Mouse (Mus musculus) kidney, embryonic 14.5 days (tissue): ENCODE measurements around the gene Nedd9. TPM values are rescaled to one million over a fixed set of nuclear protein-coding genes. Genes with fewer than 3 reads are reported as not detected.

Experiments used
- ATAC-seq: fragments of 200-750 bp; cut with Nextera tagmentation; 2 replicates; pipeline ENCODE4 v1.8.0; 2017; ENCODE audit warnings: moderate number of reproducible peaks, mild to moderate bottlenecking, moderate TSS enrichment, moderate library complexity; ENCODE audit not compliant: low FRiP score, low TSS enrichment
- H3K27ac ChIP-seq: fragments of 300-500 bp; sonication (generic); 2 replicates; pipeline ENCODE4 v1.5.1; 2014; ENCODE audit warnings: low read depth, mild to moderate bottlenecking, low read length, moderate library complexity, mixed read lengths
- H3K27me3 ChIP-seq: fragments of 300-500 bp; sonication (generic); 2 replicates; pipeline ENCODE4 v1.6.1; 2014; ENCODE audit warnings: mild to moderate bottlenecking, low read length; ENCODE audit not compliant: control insufficient read depth, insufficient read depth
- H3K36me3 ChIP-seq: fragments of 300-500 bp; sonication (generic); 2 replicates; pipeline ENCODE4 v1.6.1; 2014; ENCODE audit warnings: low read length, mixed read lengths; ENCODE audit not compliant: control insufficient read depth, insufficient read depth
- H3K4me1 ChIP-seq: fragments of 300-500 bp; sonication (generic); 2 replicates; pipeline ENCODE4 v1.6.1; 2014; ENCODE audit warnings: low read length, mixed read lengths; ENCODE audit not compliant: control insufficient read depth, insufficient read depth
- H3K4me2 ChIP-seq: fragments of 300-500 bp; sonication (generic); replicated peaks from 2 replicates; pipeline ENCODE4 v1.6.1; 2014; ENCODE audit warnings: low read depth, mild to moderate bottlenecking, low read length
- H3K4me3 ChIP-seq: fragments of 300-500 bp; sonication (generic); 2 replicates; pipeline ENCODE4 v1.5.1; 2014; ENCODE audit warnings: mild to moderate bottlenecking, low read length
- H3K9ac ChIP-seq: fragments of 300-500 bp; sonication (generic); 2 replicates; pipeline ENCODE4 v1.6.1; 2014; ENCODE audit warnings: low read depth, mild to moderate bottlenecking, low read length, moderate library complexity
- H3K9me3 ChIP-seq: fragments of 300-500 bp; sonication (generic); 2 replicates; pipeline ENCODE4 v1.6.1; 2016; ENCODE audit warnings: low read length; ENCODE audit not compliant: control insufficient read depth
- WGBS: fragments of 180-500 bp; shearing (Covaris S2); extraction: QIAGEN DNeasy Blood & Tissue Kit; methylation state at CpG from one replicate; pipeline ENCODE4 v1.1.7; 2014; 5-methylcytosine and 5-hydroxymethylcytosine counted together
- polyA plus RNA-seq: library from polyadenylated mRNA; unstranded; fragments of >200 nt; fragmentation: Nextera tagmentation; extraction: Ambion mirVana; gene quantifications from 2 replicates; pipeline ENCODE4 v1.2.1, GENCODE M21; 2014

Gene Nedd9
- polyA plus RNA-seq, 1 experiment from 2014 or later = 24.9 TPM

DNA sequence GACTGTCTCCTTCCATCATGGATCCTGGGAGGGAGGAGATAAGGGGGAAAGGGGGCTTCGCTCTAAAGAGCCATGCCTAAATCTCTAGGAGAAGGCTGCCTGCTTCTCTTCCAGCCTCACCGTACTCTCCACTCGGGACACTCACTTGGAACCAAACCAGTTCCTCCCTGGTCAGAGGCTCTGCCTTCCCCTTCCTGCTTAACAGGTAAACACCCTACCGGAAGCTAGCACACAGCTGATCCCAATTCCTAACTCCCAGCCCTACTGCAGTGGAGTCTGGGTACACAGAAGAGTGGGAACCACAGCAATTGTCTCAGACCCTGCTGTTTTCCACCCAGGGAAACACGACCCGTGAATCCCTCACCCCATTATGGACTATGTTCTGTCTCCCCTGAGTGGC, 191.3 kb downstream of the Nedd9 start:
- no peak for ATAC-seq
- H3K9me3 ChIP-seq = no peaks in the 10 kb centered on the region
- no peak overlapping the region for H3K27ac ChIP-seq
- no peaks in the 10 kb centered on the region for H3K27me3 ChIP-seq
- no peaks in the 10 kb centered on the region for H3K36me3 ChIP-seq
- H3K9ac ChIP-seq = no peak overlapping the region
- H3K4me2 ChIP-seq = no peak overlapping the region
- no peak overlapping the region for H3K4me3 ChIP-seq
- 0 out of 2 replicates have a peak, but pooled peaks cover 2% of the 10 kb centered on the region for H3K4me1 ChIP-seq
- 68% methylated on average over 6 of the region's 6 CpGs for WGBS

GRCm38 (mm10) chr13:41293595-41293994, 193.6 kb downstream of the Nedd9 start:
- H3K4me1 ChIP-seq = 0 out of 2 replicates have a peak, but pooled peaks cover 2% of the 10 kb centered on the region
- no peaks in the 10 kb centered on the region for H3K36me3 ChIP-seq
- no peak overlapping the region for H3K9ac ChIP-seq
- ATAC-seq = no peak
- H3K27ac ChIP-seq = no peak overlapping the region
- no peak overlapping the region for H3K4me3 ChIP-seq
- H3K9me3 ChIP-seq = no peaks in the 10 kb centered on the region
- no peaks in the 10 kb centered on the region for H3K27me3 ChIP-seq
- no peak overlapping the region for H3K4me2 ChIP-seq
- WGBS = 46% methylated on average over 5 of the region's 5 CpGs

GRCm38 (mm10) chr13:41291466-41291974, 195.6 kb downstream of the Nedd9 start:
- H3K9ac ChIP-seq = no peak overlapping the region
- WGBS = 85% methylated on average over 4 of the region's 4 CpGs
- no peak for ATAC-seq
- H3K4me2 ChIP-seq = no peak overlapping the region
- H3K36me3 ChIP-seq = no peaks in the 10 kb centered on the region
- 0 out of 2 replicates have a peak, but pooled peaks cover 2% of the 10 kb centered on the region for H3K4me1 ChIP-seq
- no peaks in the 10 kb centered on the region for H3K9me3 ChIP-seq
- H3K27ac ChIP-seq = no peak overlapping the region
- no peaks in the 10 kb centered on the region for H3K27me3 ChIP-seq
- no peak overlapping the region for H3K4me3 ChIP-seq

DNA sequence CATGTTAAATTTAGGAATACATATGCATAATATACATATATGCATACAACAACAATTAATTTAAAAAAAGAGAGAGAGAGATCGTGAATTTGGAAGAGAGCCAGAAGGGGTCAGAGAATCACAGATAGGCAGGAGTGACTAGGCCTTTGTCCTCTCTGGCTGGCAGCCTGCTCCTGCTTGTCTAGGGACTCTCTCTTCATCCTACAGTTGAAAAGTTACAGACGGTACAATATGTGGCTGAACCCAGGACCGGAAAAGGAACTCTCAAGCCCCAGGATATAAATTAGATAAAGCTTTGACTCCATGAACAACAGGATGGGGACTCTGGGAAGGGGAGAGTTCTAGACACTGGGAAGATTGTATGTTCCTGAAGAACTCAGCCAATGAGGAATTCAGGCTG, 200.9 kb downstream of the Nedd9 start:
- no peaks in the 10 kb centered on the region for H3K27me3 ChIP-seq
- no peaks in the 10 kb centered on the region for H3K4me1 ChIP-seq
- H3K36me3 ChIP-seq = no peaks in the 10 kb centered on the region
- H3K9me3 ChIP-seq = no peaks in the 10 kb centered on the region
- no peak overlapping the region for H3K4me2 ChIP-seq
- H3K9ac ChIP-seq = no peak overlapping the region
- H3K27ac ChIP-seq = no peak overlapping the region
- 69% methylated on average over 3 of the region's 3 CpGs for WGBS
- H3K4me3 ChIP-seq = no peak overlapping the region
- no peak for ATAC-seq

DNA sequence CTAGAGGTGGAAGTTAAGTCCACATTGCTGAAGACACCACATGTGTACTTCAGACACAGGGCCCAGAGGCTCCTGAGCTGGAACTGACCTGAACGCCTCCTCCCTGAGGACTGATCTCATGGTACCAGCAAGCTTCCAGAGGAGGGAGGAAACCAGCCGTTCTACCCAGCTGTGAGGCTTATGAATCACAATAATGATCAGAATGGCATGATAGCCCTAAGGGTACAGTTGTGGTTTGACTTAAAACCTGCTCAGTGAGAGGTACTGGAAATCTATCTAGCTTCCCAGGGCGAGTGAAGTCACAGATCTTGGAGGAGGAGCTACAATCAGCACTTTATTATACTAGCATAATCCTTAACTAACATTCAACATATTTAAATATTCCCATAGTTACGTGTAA, 201.7 kb downstream of the Nedd9 start:
- WGBS = 73% methylated on average over 4 of the region's 4 CpGs
- no peak overlapping the region for H3K4me3 ChIP-seq
- H3K27me3 ChIP-seq = no peaks in the 10 kb centered on the region
- H3K9me3 ChIP-seq = no peaks in the 10 kb centered on the region
- no peak for ATAC-seq
- no peaks in the 10 kb centered on the region for H3K36me3 ChIP-seq
- H3K27ac ChIP-seq = no peak overlapping the region
- no peak overlapping the region for H3K4me2 ChIP-seq
- H3K9ac ChIP-seq = no peak overlapping the region
- H3K4me1 ChIP-seq = no peaks in the 10 kb centered on the region

GRCm38 (mm10) chr13:41283256-41283655, 203.9 kb downstream of the Nedd9 start:
- Histone ChIP-seq H3K9me3 (no peaks in the 10 kb centered on the region), H3K4me3 (no peak overlapping the region), H3K27ac (no peak overlapping the region), H3K4me1 (no peaks in the 10 kb centered on the region), H3K4me2 (no peak overlapping the region), H3K27me3 (no peaks in the 10 kb centered on the region), H3K9ac (no peak overlapping the region), H3K36me3 (no peaks in the 10 kb centered on the region)
- 0 out of 2 replicates have a peak, but pooled peaks have one; percentile 24 for ATAC-seq
- WGBS = 31% methylated on average over 5 of the region's 5 CpGs

- Histone ChIP-seq H3K4me2 (no peak overlapping the region), H3K4me3 (no peak overlapping the region), H3K27me3 (no peaks in the 10 kb centered on the region), H3K4me1 (no peaks in the 10 kb centered on the region), H3K36me3 (no peaks in the 10 kb centered on the region), H3K9me3 (no peaks in the 10 kb centered on the region), H3K9ac (no peak overlapping the region), H3K27ac (no peak overlapping the region)
- ATAC-seq = no peak
- WGBS = 75% methylated on average over 5 of the region's 5 CpGs
Observed at GRCm38 (mm10) chr13:41280696-41281095, 206.5 kb downstream of the Nedd9 start.

DNA sequence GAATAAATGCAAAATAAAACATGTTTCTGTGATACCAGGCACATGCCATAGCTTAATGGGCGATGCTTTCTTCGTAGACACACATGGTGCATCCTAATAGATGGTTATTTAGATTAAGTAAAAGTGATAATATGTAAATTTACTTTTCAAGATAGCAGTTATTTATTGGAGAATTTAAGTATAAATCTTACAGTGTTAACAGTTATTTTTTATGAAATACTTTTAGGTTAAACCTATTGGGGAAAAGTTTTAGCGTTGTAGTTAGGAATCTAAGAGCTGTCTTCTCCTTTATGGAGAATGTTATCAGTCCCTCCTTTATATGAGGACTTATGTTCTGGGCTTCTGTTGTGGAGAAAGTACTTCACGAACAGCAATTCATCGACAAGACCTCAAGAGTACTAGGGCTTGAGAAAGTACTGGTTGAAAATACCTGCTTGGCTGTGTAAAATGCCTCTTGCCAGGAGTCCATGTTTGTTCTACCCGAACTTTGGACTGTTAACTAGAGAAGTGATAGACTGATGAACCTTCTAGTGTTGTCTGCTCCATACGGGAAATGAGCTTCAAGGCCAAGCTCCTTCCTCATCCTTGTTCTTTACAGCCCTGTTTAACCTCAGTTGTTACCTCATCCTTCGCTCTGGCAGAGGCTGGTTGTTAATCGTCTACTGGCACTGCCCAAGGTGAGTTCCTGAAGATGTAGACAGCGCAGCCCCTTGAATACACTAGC, 213.1 kb downstream of the Nedd9 start, which contains the start of gene Gm17364:
Gene Gm17364 (minus strand): TSS at position 51 of the 724 bp plus-strand sequence.
- Histone ChIP-seq H3K27me3 (no peaks in the 10 kb centered on the region), H3K36me3 (no peaks in the 10 kb centered on the region), H3K4me1 (no peaks in the 10 kb centered on the region), H3K4me3 (no peak within 1 kb of the TSS), H3K9ac (no peak within 1 kb of the TSS), H3K27ac (no peak within 1 kb of the TSS), H3K9me3 (no peaks in the 10 kb centered on the region), H3K4me2 (no peak within 1 kb of the TSS)
- 93% methylated on average over 10 of the region's 10 CpGs for WGBS
- ATAC-seq = no peak

- Histone ChIP-seq H3K9ac (no peak overlapping the region), H3K4me3 (no peak overlapping the region), H3K27me3 (no peaks in the 10 kb centered on the region), H3K27ac (no peak overlapping the region), H3K36me3 (no peaks in the 10 kb centered on the region), H3K4me1 (no peaks in the 10 kb centered on the region), H3K9me3 (no peaks in the 10 kb centered on the region), H3K4me2 (no peak overlapping the region)
- WGBS = 29% methylated on average over 7 of the region's 7 CpGs
- 0 out of 2 replicates have a peak, but pooled peaks have one; percentile 46 for ATAC-seq
Observed at GRCm38 (mm10) chr13:41267827-41268408, 219.2 kb downstream of the Nedd9 start.
